Mouse (Mus musculus): ENCODE measurements around the gene Aplp1.

- no peak for TF ChIP-seq GATA1 (IDR thresholded peaks at IDR 0.05; ENCODE audit: borderline replicate concordance, low read length)
- no peak for TF ChIP-seq FLI1 (IDR thresholded peaks at IDR 0.05; ENCODE audit: low read length)
Measured at GRCm38 (mm10) chr7:30430191-30430590, 15.1 kb downstream of the Aplp1 start.

Data from megakaryocyte, embryonic 14.5 days (primary cell).